17 mouse cellular contexts compared by ENCODE assay signal in the genomic region with DNA sequence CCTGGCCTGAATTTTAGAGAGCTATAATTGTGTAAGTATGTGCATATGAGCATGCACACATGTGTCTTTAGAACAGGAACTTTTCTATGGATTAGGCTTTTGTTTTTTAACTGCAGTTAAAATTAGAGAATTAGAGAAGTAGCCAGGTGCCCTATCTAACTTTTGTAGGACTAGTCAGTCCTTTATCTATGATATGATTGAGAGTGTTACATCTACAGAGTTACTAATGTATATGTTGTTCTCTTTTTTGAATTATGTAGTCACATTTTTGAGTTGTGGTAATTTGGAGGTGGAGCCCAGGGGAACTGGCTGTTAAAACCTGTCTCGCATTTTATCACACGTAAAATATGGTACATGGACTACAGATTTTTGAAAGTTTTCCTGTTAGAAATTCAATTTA.
"Had no signal": no experiment of that assay in that cellular context is flagged by ENCODE, and none has a peak within 500 bp of the region (broad histone marks: within the 10 kb centered on the region; RNA-seq: fewer than 3 reads in every experiment).

No protein-coding gene starts in this region.

- H3K4me3 ChIP-seq: neural tube, embryonic 12.5 days; neural tube, embryonic 13.5 days; neural tube, embryonic 15.5 days; stomach, embryonic 15.5 days had no signal

- H3K36me3 ChIP-seq: neural tube, embryonic 12.5 days; neural tube, embryonic 13.5 days; neural tube, embryonic 15.5 days; stomach, embryonic 15.5 days had no signal

- H3K9ac ChIP-seq: neural tube, embryonic 12.5 days; neural tube, embryonic 13.5 days; neural tube, embryonic 15.5 days; stomach, embryonic 15.5 days had no signal

- H3K27me3 ChIP-seq: neural tube, embryonic 12.5 days; neural tube, embryonic 13.5 days; neural tube, embryonic 15.5 days; stomach, embryonic 15.5 days had no signal

- H3K9me3 ChIP-seq: neural tube, embryonic 12.5 days; neural tube, embryonic 15.5 days; stomach, embryonic 15.5 days had no signal

- H3K27ac ChIP-seq: neural tube, embryonic 12.5 days; neural tube, embryonic 13.5 days; neural tube, embryonic 15.5 days; stomach, embryonic 15.5 days; stomach, postnatal 0 days had no signal

- DNase-seq: retina, postnatal 1 day; right cerebral cortex, adult 18-20 months; right cerebral cortex, postnatal 14 days; right cerebral cortex, postnatal 25 days; right cerebral cortex, postnatal 4 days; spleen, adult 18-20 months; thymus, adult 18-20 months; thymus, adult 2 months; thymus, postnatal 14 days; thymus, postnatal 25 days; thymus, postnatal 36 days; thymus, postnatal 4 days had no signal

- H3K4me1 ChIP-seq: stomach, embryonic 15.5 days had no signal
